Mouse (Mus musculus): ENCODE measurements at regions not wholly inside any gene's neighbourhood (a gene's known extent, or its start where the extent isn't known, plus 50 kb on each side); places are given as distances from the start of the nearest gene placed in this dataset.

- TF ChIP-seq CTCF (IDR thresholded peaks at IDR 0.05; ENCODE audit: low read depth), result no peak
- TF ChIP-seq EP300 (optimal IDR thresholded peaks at IDR 0.05), result no peak
Observed at GRCm38 (mm10) chrX:113993118-113993517, 481.0 kb upstream of the Klhl4 start.

Measured in stomach, postnatal 0 days (tissue).